ENCODE assay signal across 27 mouse cellular contexts in genomic region chr13:81236758-81237395, GRCm38 (mm10).
DNase-seq lines count a peak whose midpoint lies in the region; ATAC-seq and TF ChIP-seq lines count a peak whose summit lies in the region.
"Had no signal": no experiment of that assay in that cellular context is flagged by ENCODE, and none has a peak within 500 bp of the region (broad histone marks: within the 10 kb centered on the region; RNA-seq: fewer than 3 reads in every experiment).

No protein-coding gene starts in this region.

- peak; percentile 42 for TF ChIP-seq EP300 in stomach, postnatal 0 days (optimal IDR thresholded peaks at IDR 0.05)

- H3K9me3 ChIP-seq in embryonic facial prominence, embryonic 14.5 days (ENCODE audit: control insufficient read depth, low read length), result no peaks in the 10 kb centered on the region
- no peaks in the 10 kb centered on the region for H3K9me3 ChIP-seq in embryonic facial prominence, embryonic 10.5 days
- no peaks in the 10 kb centered on the region for H3K9me3 ChIP-seq in stomach, postnatal 0 days (ENCODE audit: control insufficient read depth, low read length)
- H3K9me3 ChIP-seq: embryonic facial prominence, embryonic 13.5 days; G1E; heart, embryonic 10.5 days; heart, embryonic 13.5 days; hindbrain, embryonic 12.5 days; hindbrain, embryonic 15.5 days had no signal

- 0 out of 2 replicates have a peak, but pooled peaks cover 3% of the 10 kb centered on the region for H3K4me1 ChIP-seq in embryonic facial prominence, embryonic 14.5 days (ENCODE audit: control insufficient read depth, insufficient read depth, low read length)
- no peaks in the 10 kb centered on the region for H3K4me1 ChIP-seq in embryonic facial prominence, embryonic 10.5 days
- H3K4me1 ChIP-seq in stomach, postnatal 0 days (replicated peaks; ENCODE audit: control insufficient read depth, insufficient read depth), result no peaks in the 10 kb centered on the region
- H3K4me1 ChIP-seq: embryonic facial prominence, embryonic 13.5 days; heart, embryonic 10.5 days; heart, embryonic 13.5 days; hindbrain, embryonic 12.5 days; hindbrain, embryonic 15.5 days had no signal

- no peak overlapping the region for H3K4me2 ChIP-seq in embryonic facial prominence, embryonic 14.5 days (ENCODE audit: low read depth, low read length)
- no peak overlapping the region for H3K4me2 ChIP-seq in stomach, postnatal 0 days (replicated peaks; ENCODE audit: low read depth)
- H3K4me2 ChIP-seq: embryonic facial prominence, embryonic 13.5 days; heart, embryonic 13.5 days; hindbrain, embryonic 12.5 days; hindbrain, embryonic 15.5 days had no signal

- H3K27ac ChIP-seq in embryonic facial prominence, embryonic 14.5 days (replicated peaks; ENCODE audit: low read depth, low read length), result no peak overlapping the region
- H3K27ac ChIP-seq in embryonic facial prominence, embryonic 10.5 days (replicated peaks), result no peak overlapping the region
- no peak overlapping the region for H3K27ac ChIP-seq in stomach, postnatal 0 days (replicated peaks)
- H3K27ac ChIP-seq: embryonic facial prominence, embryonic 13.5 days; gastrocnemius, adult 2 months; heart, embryonic 10.5 days; heart, embryonic 13.5 days; hindbrain, embryonic 12.5 days; hindbrain, embryonic 15.5 days had no signal

- WGBS in embryonic facial prominence, embryonic 14.5 days, result 62% methylated on average over 3 of the region's 3 CpGs
- WGBS in embryonic facial prominence, embryonic 10.5 days, result 86% methylated on average over 3 of the region's 3 CpGs
- 43% methylated on average over 3 of the region's 3 CpGs for WGBS in stomach, postnatal 0 days

- no peak overlapping the region for H3K9ac ChIP-seq in embryonic facial prominence, embryonic 14.5 days (ENCODE audit: low read depth, low read length)
- no peak overlapping the region for H3K9ac ChIP-seq in stomach, postnatal 0 days (ENCODE audit: low read length)
- H3K9ac ChIP-seq: embryonic facial prominence, embryonic 13.5 days; forebrain, postnatal 0 days; heart, embryonic 13.5 days; hindbrain, embryonic 12.5 days; hindbrain, embryonic 15.5 days had no signal

- no peak overlapping the region for H3K4me3 ChIP-seq in embryonic facial prominence, embryonic 14.5 days (ENCODE audit: low read depth, low read length)
- no peak overlapping the region for H3K4me3 ChIP-seq in embryonic facial prominence, embryonic 10.5 days
- no peak overlapping the region for H3K4me3 ChIP-seq in stomach, postnatal 0 days (ENCODE audit: low read depth, low read length)
- H3K4me3 ChIP-seq: embryonic facial prominence, embryonic 13.5 days; gastrocnemius, adult 2 months; heart, embryonic 10.5 days; heart, embryonic 13.5 days; hindbrain, embryonic 12.5 days; hindbrain, embryonic 15.5 days had no signal

- no peak for TF ChIP-seq CTCF in stomach, postnatal 0 days (IDR thresholded peaks at IDR 0.05; ENCODE audit: low read depth)

- peak; percentile 29 for DNase-seq in embryonic facial prominence, embryonic 14.5 days (ENCODE audit: low spot score)
- no peak for DNase-seq in embryonic facial prominence, embryonic 10.5 days (ENCODE audit: low spot score)
- peak; percentile 16 for DNase-seq in fat pad, adult 2 months (ENCODE audit: extremely low read depth, low read depth, low spot score)
- DNase-seq in stomach, postnatal 0 days (ENCODE audit: low spot score), result no peak
- DNase-seq in heart, adult 11 months, result no peak
- no peak for DNase-seq in natural killer cell, adult 2 months (ENCODE audit: low spot score in 2 of 2)
- DNase-seq in cerebellum, postnatal 14 days, result no peak
- DNase-seq: adrenal gland, adult 8-10 months; adrenal gland, postnatal 25 days; B cell, adult 2 months; cerebellum, adult 11-12 months; cerebellum, adult 8-10 months; cerebellum, postnatal 10 days; forebrain, postnatal 0 days; gastrocnemius, adult 2 months; gastrocnemius, postnatal 14 days; kidney, adult 11 months had no signal

- H3K27me3 ChIP-seq in embryonic facial prominence, embryonic 14.5 days (replicated peaks; ENCODE audit: control insufficient read depth, insufficient read depth, low read length), result no peaks in the 10 kb centered on the region
- no peaks in the 10 kb centered on the region for H3K27me3 ChIP-seq in embryonic facial prominence, embryonic 10.5 days (replicated peaks; ENCODE audit: low read depth, poor library complexity, severe bottlenecking)
- H3K27me3 ChIP-seq in stomach, postnatal 0 days (ENCODE audit: control insufficient read depth, insufficient read depth, low read length), result no peaks in the 10 kb centered on the region
- H3K27me3 ChIP-seq: CH12.LX; embryonic facial prominence, embryonic 13.5 days; heart, embryonic 13.5 days; hindbrain, embryonic 12.5 days; hindbrain, embryonic 15.5 days had no signal

- 0 out of 2 replicates have a peak, but pooled peaks have one; percentile 51 for ATAC-seq in embryonic facial prominence, embryonic 14.5 days (ENCODE audit: low read depth)
- 0 out of 2 replicates have a peak, but pooled peaks have one; percentile 15 for ATAC-seq in monocyte, adult 5-6 weeks (replicated peaks; ENCODE audit: insufficient number of reproducible peaks, low FRiP score, low TSS enrichment, poor library complexity, severe bottlenecking)
- ATAC-seq in stomach, postnatal 0 days (ENCODE audit: low FRiP score, low TSS enrichment), result peak; percentile 81
- ATAC-seq: activated CD4-positive, CD25-positive, alpha-beta regulatory T cell, adult 4 months; forebrain, embryonic 14.5 days; forebrain, postnatal 0 days had no signal

- H3K36me3 ChIP-seq in embryonic facial prominence, embryonic 14.5 days (ENCODE audit: control insufficient read depth, insufficient read depth, low read length), result no peaks in the 10 kb centered on the region
- no peaks in the 10 kb centered on the region for H3K36me3 ChIP-seq in embryonic facial prominence, embryonic 10.5 days (replicated peaks)
- H3K36me3 ChIP-seq in stomach, postnatal 0 days (ENCODE audit: control insufficient read depth, insufficient read depth, low read length), result no peaks in the 10 kb centered on the region
- H3K36me3 ChIP-seq: embryonic facial prominence, embryonic 13.5 days; G1E; heart, embryonic 10.5 days; heart, embryonic 13.5 days; hindbrain, embryonic 12.5 days; hindbrain, embryonic 15.5 days had no signal

Comparison
In these comparisons a context has a peak if more than half of its experiments do, and no peak if none do; other contexts are left out.
1. DNase-seq: peak in embryonic facial prominence, embryonic 14.5 days (single experiment) and fat pad, adult 2 months (single experiment); none in embryonic facial prominence, embryonic 10.5 days (single experiment), stomach, postnatal 0 days (single experiment), heart, adult 11 months (single experiment), natural killer cell, adult 2 months (0 of 2) and cerebellum, postnatal 14 days (0 of 2).
2. ATAC-seq: peak in every context shown above with its lines; median percentile 81 in stomach, postnatal 0 days; 51 in embryonic facial prominence, embryonic 14.5 days; 15 in monocyte, adult 5-6 weeks.